Mouse (Mus musculus): Measurements from ENCODE around the gene Cuzd1. TPM values are rescaled to one million over a fixed set of nuclear protein-coding genes. Genes with fewer than 3 reads are reported as not detected.

The Cuzd1 gene
- total RNA-seq, 2 experiments from 2014 or later: 0.38 to 0.41 TPM

Other genes with a start within 250 kb of the Cuzd1 start
- not detected for gene 4933402N03Rik, start 176.0 kb downstream of the Cuzd1 start, total RNA-seq (2021)
- 10 to 100 TPM in 1 of 2 experiments, 1 to 10 TPM in 1; 9.2 to 11.3 TPM for gene 5430419D17Rik, start 147.9 kb downstream of the Cuzd1 start, total RNA-seq (2021)
- not detected for gene Fam24b, start 7.2 kb upstream of the Cuzd1 start, total RNA-seq (2021)
- not detected for gene Fam24a, start 11.6 kb upstream of the Cuzd1 start, total RNA-seq (2021)
- 10 to 100 TPM; 17.7 to 19.4 TPM for gene 2310057M21Rik, start 40.5 kb upstream of the Cuzd1 start, total RNA-seq (2021)
- gene Pstk, start 48.8 kb upstream of the Cuzd1 start, total RNA-seq (2021): 10 to 100 TPM; 59.7 to 61.8 TPM
- 10 to 100 TPM; 28.8 to 31.1 TPM for gene Ikzf5, start 88.2 kb upstream of the Cuzd1 start, total RNA-seq (2021)
- 10 to 100 TPM; 62.5 to 67.0 TPM for gene Acadsb, start 88.3 kb upstream of the Cuzd1 start, total RNA-seq (2021)
- gene Hmx3, start 220.6 kb upstream of the Cuzd1 start, total RNA-seq (2021): not detected
- not detected for gene Hmx2, start 226.5 kb upstream of the Cuzd1 start, total RNA-seq (2021)
- gene Bub3, start 237.9 kb upstream of the Cuzd1 start, total RNA-seq (2021): 10 to 100 TPM; 68.6 to 70.0 TPM

Measured in heart, postnatal 4 days (tissue).